Mouse (Mus musculus) megakaryocyte, embryonic 14.5 days (primary cell): ENCODE results near the gene Frmd4b.

ENCODE experiments used
- FLI1 ChIP-seq: IDR thresholded peaks from 2 replicates; pipeline ENCODE4 v1.6.1; 2012; ENCODE audit warnings: low read length, inconsistent platforms, mixed read lengths
- GATA1 ChIP-seq: IDR thresholded peaks from 3 replicates; pipeline ENCODE4 v1.6.1; 2012; ENCODE audit warnings: mixed read lengths, low read length, inconsistent platforms, borderline replicate concordance

GRCm38 (mm10) chr6:97488280-97488679, 129.1 kb downstream of the Frmd4b start:
- TF ChIP-seq GATA1 (no peak), FLI1 (no peak)
